Mouse (Mus musculus): ENCODE measurements at regions not wholly inside any gene's neighbourhood (a gene's known extent, or its start where the extent isn't known, plus 50 kb on each side); places are given as distances from the start of the nearest gene placed in this dataset.

GRCm38 (mm10) chr11:111838996-111839395, 773.0 kb downstream of the Kcnj2 start:
- no peak for DNase-seq (ENCODE audit: low spot score)

- peak; percentile 72 for DNase-seq (ENCODE audit: low spot score)
These were observed 777.8 kb downstream of the Kcnj2 start for GRCm38 (mm10) chr11:111843728-111844258.

GRCm38 (mm10) chr11:111844382-111845027, 778.5 kb downstream of the Kcnj2 start:
- peak; percentile 61 for DNase-seq (ENCODE audit: low spot score)

DNA sequence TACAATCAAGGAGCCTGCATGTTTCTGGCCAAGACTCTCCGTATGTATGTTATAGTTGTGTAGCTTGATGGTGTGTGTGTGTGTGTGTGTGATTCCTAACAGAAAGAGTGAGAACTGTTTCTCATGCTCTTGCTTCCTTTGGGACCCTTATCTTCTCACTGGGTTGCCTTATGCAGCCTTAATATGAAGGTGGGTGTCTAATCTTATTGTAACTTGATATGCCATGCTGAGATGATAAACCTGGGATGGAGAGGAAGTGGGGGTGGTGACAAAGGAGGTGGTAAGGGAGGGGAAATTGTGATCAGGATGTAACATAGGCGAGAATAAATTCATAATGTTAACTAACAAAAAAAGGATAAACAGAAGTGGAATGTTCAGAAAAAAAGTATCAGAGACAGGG, 791.3 kb downstream of the Kcnj2 start:
- DNase-seq (ENCODE audit: low spot score), result no peak

GRCm38 (mm10) chr11:111858111-111858510, 792.1 kb downstream of the Kcnj2 start:
- no peak for DNase-seq (ENCODE audit: low spot score)

DNA sequence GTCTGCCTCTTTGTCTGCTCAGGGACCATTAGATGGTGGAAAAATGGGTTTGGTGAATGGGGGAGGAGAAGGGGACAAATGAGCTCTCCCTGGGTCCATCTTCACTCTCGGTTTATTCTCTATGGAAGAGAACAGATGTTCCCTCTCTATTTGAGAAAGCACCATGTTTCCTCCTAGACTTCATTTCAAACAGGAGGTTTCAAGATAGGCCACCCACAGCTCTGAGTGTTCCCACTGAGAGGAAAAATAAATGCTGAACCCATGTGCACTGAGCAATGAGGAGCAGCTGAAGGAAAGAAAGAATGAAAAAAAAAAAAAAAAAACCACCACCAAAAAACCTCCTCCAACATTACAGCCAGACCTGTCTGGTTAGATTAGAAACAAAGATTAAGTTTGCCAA, 799.2 kb downstream of the Kcnj2 start:
- peak; percentile 44 for DNase-seq (ENCODE audit: low spot score)

DNA sequence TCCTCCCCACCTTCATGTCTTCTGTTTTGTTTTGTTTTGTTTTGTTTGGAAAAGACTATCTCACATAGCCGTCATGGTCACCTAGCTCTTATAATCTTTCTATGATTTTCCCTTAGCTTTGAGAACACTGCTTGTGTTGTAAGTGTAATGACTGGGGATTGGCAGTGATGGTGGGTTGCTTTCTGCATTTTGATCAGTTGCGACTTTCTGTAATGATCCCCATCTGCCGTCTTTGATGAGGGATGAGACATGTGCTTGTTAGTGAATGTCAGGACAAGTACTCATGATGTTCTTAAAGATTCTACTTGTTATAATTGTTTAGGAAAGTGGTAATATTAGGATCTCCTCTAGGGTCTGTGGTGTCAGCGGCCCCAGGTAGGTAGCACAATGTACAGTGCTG, 809.4 kb downstream of the Kcnj2 start:
- DNase-seq (ENCODE audit: low spot score), result no peak

- no peak for DNase-seq (ENCODE audit: low spot score)
These were observed 814.2 kb downstream of the Kcnj2 start for GRCm38 (mm10) chr11:111880146-111880545.

DNA sequence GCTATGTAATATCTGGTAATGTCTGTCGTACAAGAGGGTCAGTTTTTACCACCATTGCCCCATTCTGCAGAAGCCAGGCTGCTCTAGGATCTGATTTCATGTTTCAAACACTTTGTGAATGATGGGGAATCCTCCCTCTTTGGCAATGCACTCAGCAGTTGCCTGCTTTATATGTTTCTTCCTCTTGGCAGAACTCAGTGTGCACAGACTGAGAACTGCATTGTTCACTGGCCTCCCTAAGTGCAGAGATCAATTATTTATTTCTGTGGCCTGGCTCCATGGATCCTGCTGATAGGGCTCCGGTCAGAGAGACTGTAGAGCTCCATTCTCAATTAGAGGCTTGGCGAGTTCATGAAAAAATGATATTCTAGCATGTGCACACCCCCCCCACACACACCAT, 824.1 kb downstream of the Kcnj2 start:
- DNase-seq (ENCODE audit: low spot score), result no peak

GRCm38 (mm10) chr11:111893861-111894260, 827.9 kb downstream of the Kcnj2 start:
- DNase-seq (ENCODE audit: low spot score), result peak; percentile 78

- no peak for DNase-seq (ENCODE audit: low spot score)
These were observed 829.5 kb downstream of the Kcnj2 start for GRCm38 (mm10) chr11:111895221-111896200.

- no peak for DNase-seq (ENCODE audit: low spot score)
These were observed 831.0 kb downstream of the Kcnj2 start for GRCm38 (mm10) chr11:111897001-111897400.

DNA sequence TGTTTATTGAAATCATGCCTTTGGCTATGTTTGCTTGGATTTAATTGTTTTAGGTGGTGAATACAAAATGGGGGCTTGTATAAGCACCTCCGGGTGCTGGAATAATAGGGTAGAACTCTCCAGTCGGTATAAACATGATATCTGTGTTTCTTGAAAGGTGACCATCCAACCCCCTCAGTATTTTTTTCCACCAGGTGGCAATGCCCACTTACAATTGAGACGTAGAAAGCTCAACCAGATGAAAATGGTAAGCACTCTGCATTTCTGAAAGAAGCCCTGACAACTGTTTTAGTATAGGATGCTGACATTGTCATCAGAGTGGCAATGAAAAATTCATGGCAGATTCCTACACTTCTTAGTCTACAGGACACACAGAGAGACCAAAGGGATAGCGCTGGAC, 838.1 kb downstream of the Kcnj2 start:
- peak; percentile 52 for DNase-seq (ENCODE audit: low spot score)

DNA sequence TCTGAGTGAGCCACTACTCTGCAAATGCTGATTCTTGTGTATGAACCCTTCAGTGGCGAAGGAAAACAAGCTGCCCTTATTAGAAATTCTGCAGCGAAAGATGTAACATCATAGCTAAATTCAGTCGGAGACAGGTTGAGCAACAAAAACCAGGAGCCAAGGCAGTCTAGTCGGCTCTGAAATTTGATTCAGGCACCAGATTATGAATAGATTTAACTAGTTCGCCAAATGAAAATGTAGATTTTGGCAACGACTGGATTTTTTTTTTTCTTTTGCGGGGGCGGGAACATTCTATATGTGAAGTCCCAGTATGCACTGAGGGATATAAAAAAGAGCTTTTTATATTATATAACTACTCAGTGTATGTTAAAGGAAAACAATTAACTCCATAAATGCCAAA, 847.9 kb downstream of the Kcnj2 start:
- no peak for DNase-seq (ENCODE audit: low spot score)

DNA sequence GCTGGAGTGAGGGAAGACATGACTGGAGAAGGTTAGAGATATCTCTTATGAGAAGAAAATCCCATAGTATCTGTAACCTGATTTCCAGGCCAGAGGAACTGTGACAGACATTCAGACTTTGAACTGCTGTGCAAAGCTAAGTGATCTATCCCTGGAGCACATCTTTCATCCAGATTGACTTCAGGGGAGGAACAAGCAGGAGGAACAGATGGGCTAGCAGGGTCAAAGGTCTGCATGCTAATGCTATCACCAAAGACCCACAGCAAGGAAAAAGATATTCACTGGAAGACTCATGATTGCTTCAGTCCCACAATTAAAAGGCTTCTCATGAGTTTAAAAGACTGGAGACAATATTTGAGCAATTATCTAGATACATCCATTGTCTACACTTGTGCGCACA, 855.7 kb upstream of the Sox9 start:
- DNase-seq (ENCODE audit: low spot score), result peak; percentile 40

- no peak for DNase-seq (ENCODE audit: low spot score)
These were observed 852.7 kb upstream of the Sox9 start for GRCm38 (mm10) chr11:111929366-111929765.

DNA sequence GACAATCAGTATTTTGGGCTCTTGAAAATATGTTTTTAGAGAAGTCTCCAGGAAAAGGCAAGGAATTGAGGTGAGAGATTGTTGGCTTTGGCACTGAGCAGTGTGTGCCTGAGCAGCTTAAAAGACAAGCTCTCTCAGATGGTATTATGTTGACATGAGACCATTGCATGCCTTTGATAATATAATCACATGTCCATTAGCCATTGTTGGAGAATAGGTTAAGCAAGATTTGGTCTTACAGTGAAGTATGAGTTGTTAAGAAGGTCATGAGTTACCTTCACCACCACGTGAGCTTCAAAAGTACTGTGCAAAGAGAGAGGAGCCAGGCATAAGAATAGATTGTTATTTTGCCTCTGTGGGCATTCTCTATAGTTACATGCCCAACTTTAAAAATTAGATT, 850.0 kb upstream of the Sox9 start:
- DNase-seq (ENCODE audit: low spot score), result no peak

GRCm38 (mm10) chr11:111944282-111944681, 837.7 kb upstream of the Sox9 start:
- DNase-seq (ENCODE audit: low spot score), result no peak

GRCm38 (mm10) chr11:111945806-111946205, 836.2 kb upstream of the Sox9 start:
- peak; percentile 63 for DNase-seq (ENCODE audit: low spot score)

DNA sequence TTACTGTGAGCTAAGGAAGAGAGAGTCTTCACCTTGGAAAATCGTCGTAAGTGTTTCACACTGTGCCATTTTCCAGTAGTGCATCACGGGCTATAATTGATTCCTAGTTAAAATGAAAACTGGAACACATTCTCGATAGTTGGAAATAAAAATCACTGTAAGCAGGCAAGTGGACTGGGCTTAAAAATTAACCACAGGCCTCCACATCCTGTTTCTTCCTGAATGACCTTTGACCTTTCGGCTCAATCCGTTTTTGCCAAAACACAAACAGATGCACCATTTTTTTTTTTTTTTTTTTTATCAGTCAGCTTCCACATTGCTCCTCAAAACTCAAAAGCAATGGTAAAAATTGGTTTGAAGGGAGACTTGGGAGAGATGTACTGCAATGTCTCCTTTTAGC, 834.4 kb upstream of the Sox9 start:
- DNase-seq (ENCODE audit: low spot score), result no peak

DNA sequence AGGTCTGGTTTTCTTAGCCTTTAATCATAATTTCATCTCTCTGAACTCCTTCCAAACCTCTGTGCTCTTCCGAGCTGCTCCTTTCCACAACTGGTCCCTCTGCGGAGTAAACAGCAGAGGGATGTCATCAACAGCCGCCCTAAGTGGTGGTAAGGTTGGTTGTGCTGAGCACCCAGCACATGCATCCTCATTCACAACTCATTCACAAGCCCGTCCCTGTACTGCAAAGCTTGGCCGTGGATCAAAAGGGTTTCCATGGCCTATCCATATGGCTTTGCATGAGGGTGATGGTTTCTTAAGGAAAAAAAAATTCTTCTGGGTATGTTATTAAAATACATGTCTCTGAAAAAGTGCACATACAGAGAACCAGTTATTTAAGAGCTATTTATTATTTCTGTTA, 828.6 kb upstream of the Sox9 start:
- no peak for DNase-seq (ENCODE audit: low spot score)

- no peak for DNase-seq (ENCODE audit: low spot score)
These were observed 824.2 kb upstream of the Sox9 start for GRCm38 (mm10) chr11:111957721-111958287.

Measured in embryo, embryonic 10.5 days (tissue).